Mouse (Mus musculus) kidney, postnatal 36 days (tissue): Measurements from ENCODE around the gene Muc3a.

Experiments used
- DNase-seq, 2 experiments: peaks; one replicate each; pipeline ENCODE4 v3.0.0; 2021 to 2022; ENCODE audit warnings: mixed read lengths in 2 of 2

The Muc3a gene

GRCm38 (mm10) chr5:137212289-137212688 lies at the start of gene Muc3a:
Muc3a (minus strand) TSS chr5:137212389.
- no peak for DNase-seq

GRCm38 (mm10) chr5:137211114-137211829 lies 917 bp downstream of the Muc3a start:
- peak in 1 of 2 experiments; percentile 16 for DNase-seq

GRCm38 (mm10) chr5:137210689-137211088 lies 1.5 kb downstream of the Muc3a start:
- no peak for DNase-seq

GRCm38 (mm10) chr5:137205301-137205700 lies 6.9 kb downstream of the Muc3a start:
- no peak for DNase-seq

- no peak for DNase-seq
These were observed 17.6 kb downstream of the Muc3a start for GRCm38 (mm10) chr5:137194488-137195120.

- no peak for DNase-seq
These were observed 18.8 kb downstream of the Muc3a start for GRCm38 (mm10) chr5:137193279-137193952.

GRCm38 (mm10) chr5:137189326-137189725 lies 22.9 kb downstream of the Muc3a start:
- peak in 1 of 2 experiments; percentile 19 for DNase-seq

GRCm38 (mm10) chr5:137185362-137185761 lies 26.8 kb downstream of the Muc3a start:
- no peak for DNase-seq

- no peak for DNase-seq
These were observed 32.4 kb downstream of the Muc3a start for GRCm38 (mm10) chr5:137179646-137180374.

GRCm38 (mm10) chr5:137173967-137174366 lies 38.2 kb downstream of the Muc3a start:
- DNase-seq = no peak

- no peak for DNase-seq
These were observed 39.6 kb downstream of the Muc3a start for GRCm38 (mm10) chr5:137172591-137172990.

GRCm38 (mm10) chr5:137171478-137171877 lies 40.7 kb downstream of the Muc3a start:
- peak; percentile 6 to 30 for DNase-seq

- peak; percentile 23 to 37 for DNase-seq
These were observed 41.3 kb downstream of the Muc3a start for GRCm38 (mm10) chr5:137170836-137171380.

GRCm38 (mm10) chr5:137167539-137167938 lies 44.6 kb downstream of the Muc3a start:
- no peak for DNase-seq

- no peak for DNase-seq
These were observed 46.2 kb downstream of the Muc3a start for GRCm38 (mm10) chr5:137166012-137166411.

- no peak for DNase-seq
These were observed 50.3 kb downstream of the Muc3a start for GRCm38 (mm10) chr5:137161853-137162252.

GRCm38 (mm10) chr5:137159461-137159860 lies 52.7 kb downstream of the Muc3a start:
- DNase-seq = peak; percentile 40 to 76
